Mouse (Mus musculus): ENCODE measurements around the gene Gm17332.

DNA sequence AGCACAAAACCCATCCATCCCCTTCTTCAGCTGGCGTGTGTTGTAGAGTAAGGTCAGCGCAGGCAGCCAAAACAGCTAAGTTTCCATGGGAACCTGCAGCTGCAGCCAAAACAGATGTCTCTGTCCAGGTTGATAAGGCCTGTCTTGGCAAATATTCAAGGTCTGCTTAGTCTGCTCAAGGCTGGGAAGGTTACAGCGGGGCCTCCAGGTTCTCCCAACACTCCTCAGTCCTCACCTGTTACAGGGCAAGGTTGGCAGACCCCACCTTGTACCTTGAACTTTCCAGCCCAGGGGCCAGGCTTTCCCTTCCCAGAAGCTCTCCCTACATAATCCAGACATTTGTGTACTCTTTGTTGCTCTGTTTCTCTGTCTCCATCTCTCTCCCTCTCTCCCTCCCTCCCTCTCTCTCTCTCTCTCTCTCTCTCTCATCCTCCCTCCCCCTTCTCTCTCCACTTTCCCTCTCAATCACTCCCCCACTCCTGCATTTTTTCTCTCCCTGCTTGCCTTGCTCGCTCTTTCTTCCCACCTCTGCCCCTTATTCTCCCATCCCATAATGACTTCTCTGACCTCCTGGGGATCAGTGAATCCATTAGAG lies 12.1 kb downstream of the Gm17332 start:
- no peak for TF ChIP-seq CTCF (IDR thresholded peaks at IDR 0.05; ENCODE audit: control insufficient read depth, insufficient read depth, low read length)
- TF ChIP-seq POLR2A (IDR thresholded peaks at IDR 0.05; ENCODE audit: borderline replicate concordance, control insufficient read depth, low read depth, low read length), result no peak

Data from bone marrow, adult 2 months (tissue).